Mouse (Mus musculus): ENCODE measurements around the gene Olfr684. TPM values are rescaled to one million over a fixed set of nuclear protein-coding genes. Genes with fewer than 3 reads are reported as not detected.

The Olfr684 gene
- polyA plus RNA-seq (2012; rRNA removed) = not detected in 2 replicates

DNA sequence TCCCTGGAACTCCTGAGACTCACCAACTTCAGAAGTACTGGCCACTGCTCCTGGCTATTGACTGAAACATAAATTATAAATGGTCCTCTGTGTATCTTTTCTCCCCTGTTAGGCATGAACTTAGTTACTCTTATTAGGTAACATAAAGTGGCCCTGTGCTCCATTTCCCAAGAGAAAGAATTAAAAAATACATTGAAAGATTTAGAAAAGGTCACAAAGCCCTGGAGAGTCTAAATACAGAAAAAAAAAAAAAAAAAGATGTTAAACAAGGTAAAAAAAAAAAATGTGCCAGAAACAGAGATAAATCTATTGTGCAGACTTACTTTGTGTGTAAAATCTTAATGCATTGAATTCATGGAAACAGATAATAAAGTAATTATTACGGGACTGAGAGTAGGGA, at the start of gene Olfr684:
TSS of gene Olfr684 (minus strand) at position 101 of the 400 bp plus-strand sequence.

DNA sequence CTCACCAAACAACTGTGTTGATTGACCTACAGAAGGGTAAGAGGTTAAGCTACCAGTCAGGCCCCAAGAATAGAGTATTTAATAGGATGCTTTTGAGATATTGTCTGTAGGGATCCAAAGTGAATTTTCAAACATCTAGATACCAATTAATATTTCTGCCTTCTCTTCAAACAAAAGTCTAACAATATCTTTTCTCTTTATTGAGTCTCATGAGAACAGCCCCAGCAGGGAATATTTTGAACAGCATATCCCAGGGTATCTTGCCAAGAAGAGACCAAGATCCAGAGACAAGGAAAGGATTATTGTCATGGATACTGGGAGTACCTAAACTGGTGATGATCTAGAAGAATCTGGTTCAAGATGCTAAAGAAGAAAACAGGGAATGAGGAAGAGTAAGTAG, 43.9 kb upstream of the Olfr684 start, which contains the start of gene Olfr686:
TSS of gene Olfr686 (minus strand) at position 101 of the 400 bp plus-strand sequence.

DNA sequence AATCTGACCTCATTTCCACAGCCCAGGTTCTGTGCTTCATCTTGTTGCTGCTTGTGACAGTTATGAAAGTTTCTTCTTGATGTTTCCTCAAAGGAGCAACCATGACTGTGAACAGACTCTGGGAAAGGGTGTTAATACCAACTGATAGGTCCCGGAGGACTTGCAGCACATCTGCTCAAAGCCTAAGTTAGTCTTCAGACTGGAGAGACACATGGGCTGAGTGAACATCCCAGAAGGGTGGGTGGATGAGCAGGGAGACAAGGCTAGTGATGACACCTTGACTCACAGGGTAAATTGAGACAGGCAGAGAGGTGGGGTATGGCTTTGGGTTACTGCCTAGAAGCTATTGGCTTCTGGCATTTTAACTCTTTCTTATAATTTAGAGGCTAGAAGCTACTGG, 22.5 kb upstream of the Olfr684 start, which contains the start of gene Olfr685:
TSS of gene Olfr685 (minus strand) at position 101 of the 400 bp plus-strand sequence.

DNA sequence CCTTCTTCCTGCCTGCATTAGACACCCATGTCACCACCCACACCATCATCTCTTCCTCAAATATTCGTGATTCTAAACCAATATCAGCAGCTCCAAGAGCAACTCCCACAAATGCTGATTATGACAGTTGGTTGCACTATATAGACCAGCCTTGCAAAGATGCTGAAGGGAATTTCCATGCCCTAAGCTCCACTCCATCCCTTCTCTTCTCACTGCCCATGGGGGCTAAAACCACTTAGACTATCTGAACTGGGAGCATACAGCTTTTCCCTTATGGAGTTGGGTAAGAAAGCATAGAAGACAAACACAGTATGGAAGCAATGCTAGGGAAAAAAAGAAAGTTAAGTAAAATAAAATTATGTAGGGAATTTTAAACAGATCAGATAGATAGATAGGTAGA, 16.5 kb downstream of the Olfr684 start, which contains the start of gene Olfr683:
TSS of gene Olfr683 (minus strand) at position 101 of the 400 bp plus-strand sequence.

DNA sequence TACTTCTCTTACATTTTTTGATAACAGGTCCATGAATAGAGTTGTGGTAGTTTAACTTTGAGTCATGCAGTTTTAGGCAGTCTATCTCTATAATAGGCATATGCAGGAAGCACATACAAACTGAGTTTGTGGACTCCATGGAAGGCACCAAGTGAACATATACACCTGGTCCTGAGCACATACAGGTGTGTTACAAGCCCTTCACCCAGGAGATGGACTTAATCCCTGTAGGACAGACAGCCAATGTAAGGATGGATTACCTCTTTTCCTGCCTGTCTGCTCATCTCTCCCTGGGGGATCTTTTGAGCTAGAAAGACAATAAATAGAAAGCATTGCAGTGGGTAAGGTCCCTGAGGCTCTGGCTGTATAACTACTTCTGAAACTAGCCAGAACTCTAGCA, 46.9 kb downstream of the Olfr684 start, which contains the start of gene Olfr681:
TSS of gene Olfr681 (plus strand) at position 301 of the 400 bp plus-strand sequence.

Other genes with a start within 250 kb of the Olfr684 start
- not detected in 2 replicates for gene Olfr667, start 242.2 kb downstream of the Olfr684 start, polyA plus RNA-seq (2012; rRNA removed)
- not detected in 2 replicates for gene Olfr668, start 235.6 kb downstream of the Olfr684 start, polyA plus RNA-seq (2012; rRNA removed)
- gene Olfr669, start 229.4 kb downstream of the Olfr684 start, polyA plus RNA-seq (2012; rRNA removed) = not detected in 2 replicates
- gene Olfr670, start 201.0 kb downstream of the Olfr684 start, polyA plus RNA-seq (2012; rRNA removed) = not detected in 2 replicates
- gene Olfr671, start 184.5 kb downstream of the Olfr684 start, polyA plus RNA-seq (2012; rRNA removed) = not detected in 2 replicates
- gene Olfr672, start 161.6 kb downstream of the Olfr684 start, polyA plus RNA-seq (2012; rRNA removed) = not detected in 2 replicates
- gene Olfr675, start 135.2 kb downstream of the Olfr684 start, polyA plus RNA-seq (2012; rRNA removed) = not detected in 2 replicates
- not detected in 2 replicates for gene Olfr676, start 131.0 kb downstream of the Olfr684 start, polyA plus RNA-seq (2012; rRNA removed)
- not detected in 2 replicates for gene Olfr677, start 112.3 kb downstream of the Olfr684 start, polyA plus RNA-seq (2012; rRNA removed)
- not detected in 2 replicates for gene Olfr678, start 99.2 kb downstream of the Olfr684 start, polyA plus RNA-seq (2012; rRNA removed)
- not detected in 2 replicates for gene Olfr679, start 82.4 kb downstream of the Olfr684 start, polyA plus RNA-seq (2012; rRNA removed)
- gene Olfr680-ps1, start 70.8 kb downstream of the Olfr684 start, polyA plus RNA-seq (2012; rRNA removed) = not detected in 2 replicates
- not detected in 2 replicates for gene Olfr681, start 46.8 kb downstream of the Olfr684 start, polyA plus RNA-seq (2012; rRNA removed)
- gene Olfr683, start 16.6 kb downstream of the Olfr684 start, polyA plus RNA-seq (2012; rRNA removed) = not detected in 2 replicates
- gene Olfr685, start 22.4 kb upstream of the Olfr684 start, polyA plus RNA-seq (2012; rRNA removed) = not detected in 2 replicates
- gene Olfr686, start 43.8 kb upstream of the Olfr684 start, polyA plus RNA-seq (2012; rRNA removed) = not detected in 2 replicates
- not detected in 2 replicates for gene Olfr688, start 124.4 kb upstream of the Olfr684 start, polyA plus RNA-seq (2012; rRNA removed)
- not detected in 2 replicates for gene Olfr689, start 147.5 kb upstream of the Olfr684 start, polyA plus RNA-seq (2012; rRNA removed)
- gene Olfr690, start 170.5 kb upstream of the Olfr684 start, polyA plus RNA-seq (2012; rRNA removed) = not detected in 2 replicates
- gene Olfr691, start 178.6 kb upstream of the Olfr684 start, polyA plus RNA-seq (2012; rRNA removed) = not detected in 2 replicates
- gene Olfr692, start 204.6 kb upstream of the Olfr684 start, polyA plus RNA-seq (2012; rRNA removed) = not detected in 2 replicates
- gene Gm5901, start 211.4 kb upstream of the Olfr684 start, polyA plus RNA-seq (2012; rRNA removed) = not detected in 2 replicates
- gene Fam160a2, start 236.4 kb upstream of the Olfr684 start, polyA plus RNA-seq (2012; rRNA removed) = 7.3 and 9.1 TPM in 2 replicates
- gene Cnga4, start 240.9 kb upstream of the Olfr684 start, polyA plus RNA-seq (2012; rRNA removed) = 0.01 and 0.05 TPM in 2 replicates